Mouse (Mus musculus): ENCODE results near the gene Tmcc1.

DNA sequence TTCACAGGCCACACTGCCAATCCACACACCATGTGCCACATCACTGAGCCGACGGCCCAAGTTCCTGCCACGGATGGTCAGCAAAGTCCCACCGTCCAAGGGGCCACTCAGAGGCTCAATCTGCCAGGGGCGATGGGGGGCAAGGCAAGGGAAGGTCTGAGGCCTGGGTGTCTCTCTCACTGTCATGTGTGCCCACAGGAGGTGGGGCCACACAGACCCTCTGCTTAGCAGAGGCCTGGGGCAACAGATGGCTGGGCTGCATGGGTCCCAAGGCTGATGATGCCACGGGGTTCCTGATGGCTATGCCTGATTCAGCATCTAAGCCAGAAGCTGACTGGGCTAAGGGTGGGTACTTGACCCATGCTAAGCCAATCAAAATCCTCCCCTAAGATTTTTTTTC, 224.6 kb downstream of the Tmcc1 start:
- TF ChIP-seq CTCF (IDR thresholded peaks at IDR 0.05; ENCODE audit: borderline replicate concordance, control insufficient read depth, extremely low read depth, insufficient read depth, low read length, poor library complexity) (no peak), POLR2A (IDR thresholded peaks at IDR 0.05; ENCODE audit: control insufficient read depth, extremely low read depth, insufficient read depth, low read length, poor library complexity) (no peak)

Measured in thymus, adult 2 months (tissue).